Mouse (Mus musculus) c-Kit-negative CD71-positive TER-119-positive erythroid progenitor cells, embryonic 14.5 days (primary cell): ENCODE results near the gene Parp14.

Experiments
- DNase-seq: peaks from one replicate; pipeline ENCODE4 v3.0.0-alpha.2; 2013; ENCODE audit warnings: low read depth, low spot score

Gene Parp14

DNA sequence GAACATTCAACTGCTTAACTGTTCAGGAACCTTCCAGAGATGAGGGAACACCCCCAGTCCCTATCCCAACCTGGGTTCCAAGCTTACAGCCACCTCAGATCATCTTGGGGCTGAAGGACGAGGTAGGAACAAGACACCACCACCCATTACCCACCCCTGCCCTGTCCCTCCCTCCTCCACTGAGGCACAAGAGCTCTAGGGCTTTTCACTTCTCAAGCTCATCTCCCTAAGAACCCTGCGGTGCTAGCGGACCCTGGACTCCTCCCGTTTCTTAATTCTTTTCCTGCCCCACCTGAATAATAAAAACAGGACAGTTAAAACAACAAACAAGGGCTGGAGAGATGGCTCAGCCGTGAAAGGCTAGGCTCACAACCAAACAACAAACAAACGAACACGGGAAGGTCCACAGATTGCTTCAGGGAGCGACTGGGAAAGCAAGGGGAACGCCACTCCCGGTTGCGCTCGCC lies 730 bp downstream of the Parp14 start:
- no peak for DNase-seq

DNA sequence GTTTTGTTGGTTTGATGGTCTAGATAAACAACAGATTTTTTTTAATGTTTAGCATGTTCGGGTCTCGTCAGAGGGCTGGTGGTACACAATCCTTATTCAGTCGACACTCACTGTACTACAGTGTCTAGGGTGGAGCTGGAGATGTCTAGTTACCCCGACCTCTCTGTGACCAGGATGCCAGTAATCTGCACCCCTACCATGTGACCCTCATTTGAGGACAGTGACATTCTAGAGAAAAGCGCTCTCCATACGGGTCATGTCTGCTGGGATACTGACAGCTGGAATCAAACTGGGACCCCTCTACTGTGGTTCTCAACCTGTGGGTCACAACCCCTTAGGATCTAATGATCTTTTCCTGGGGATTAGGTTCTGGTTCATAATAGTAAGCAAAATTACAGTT lies 1.7 kb downstream of the Parp14 start:
- DNase-seq, result no peak

DNA sequence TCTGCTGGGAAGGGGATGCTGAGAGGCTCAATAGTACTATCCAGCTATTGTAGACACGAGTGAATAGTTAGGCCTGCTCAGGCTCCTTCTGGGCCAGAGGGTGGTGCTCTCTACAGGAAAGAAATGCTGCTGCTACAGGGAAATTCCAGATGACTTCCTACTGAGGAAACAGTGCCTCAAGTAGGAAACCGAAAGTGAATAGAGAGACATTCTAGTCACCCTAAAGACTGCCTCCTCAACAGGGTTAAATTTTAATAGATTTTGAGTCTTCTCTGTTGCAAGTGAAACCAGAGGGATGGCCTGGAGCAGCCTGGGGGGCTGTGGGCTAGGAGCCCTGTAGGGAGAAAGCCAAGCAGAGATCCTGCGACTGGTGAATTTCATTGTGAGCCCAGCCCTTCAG lies 2.2 kb downstream of the Parp14 start:
- DNase-seq, result no peak

DNA sequence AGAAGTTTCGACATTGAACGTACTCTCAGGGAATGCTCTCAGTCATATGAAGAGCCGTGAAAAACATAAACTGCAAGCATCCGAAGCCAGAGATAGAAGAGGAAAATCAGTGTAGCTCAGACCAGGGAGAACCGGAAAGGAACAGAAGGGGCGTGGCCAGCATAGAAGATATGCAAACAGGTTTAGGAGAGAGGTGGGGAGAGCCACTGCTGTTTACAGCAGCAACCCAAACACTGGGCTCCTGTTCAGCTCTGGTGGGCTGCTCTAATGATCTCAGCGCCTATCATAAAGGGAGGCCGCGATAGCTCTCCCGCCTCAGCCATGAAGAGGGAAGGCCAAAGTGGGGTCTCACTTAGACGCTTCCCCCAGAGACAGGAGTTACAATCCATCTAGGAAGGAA lies 3.6 kb downstream of the Parp14 start:
- DNase-seq, result no peak

DNA sequence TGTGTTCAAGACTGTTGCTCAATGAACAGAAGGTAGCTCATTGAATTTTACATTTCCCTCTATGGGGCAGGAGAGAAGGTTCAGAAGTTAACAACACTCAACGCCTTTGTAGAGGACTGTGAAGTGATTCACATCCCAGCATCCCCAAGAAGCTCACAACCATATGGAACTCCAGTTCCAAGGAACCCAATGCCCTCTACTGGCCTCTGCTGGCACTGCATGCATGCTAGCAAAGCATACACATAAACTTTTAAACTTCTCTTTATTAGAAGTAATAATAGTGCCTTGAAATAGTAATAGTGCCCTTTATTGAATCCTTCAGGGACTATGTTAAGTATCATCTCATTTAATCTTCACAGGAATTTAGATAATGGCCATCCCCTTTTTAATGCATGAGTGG lies 9.3 kb downstream of the Parp14 start:
- no peak for DNase-seq

DNA sequence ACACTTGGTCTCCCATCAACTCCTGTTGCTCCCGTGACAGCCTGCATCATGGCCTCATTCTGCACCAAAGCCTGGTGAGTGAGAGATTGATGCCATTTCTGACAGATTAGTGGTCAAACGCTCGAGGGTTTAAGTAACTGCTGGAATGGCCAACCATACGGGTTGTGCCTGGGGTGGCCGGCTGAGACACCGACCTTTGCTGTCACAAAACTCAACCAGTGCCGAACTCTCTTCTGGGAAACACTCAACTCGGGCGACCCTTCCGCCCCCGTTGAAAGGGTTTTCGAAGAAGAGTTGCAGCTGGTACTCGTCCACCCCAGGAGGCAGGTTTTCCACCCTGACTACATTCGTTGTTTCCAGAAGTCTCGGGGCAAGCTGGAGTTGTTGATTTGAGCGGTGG lies 11.1 kb downstream of the Parp14 start:
- no peak for DNase-seq

DNA sequence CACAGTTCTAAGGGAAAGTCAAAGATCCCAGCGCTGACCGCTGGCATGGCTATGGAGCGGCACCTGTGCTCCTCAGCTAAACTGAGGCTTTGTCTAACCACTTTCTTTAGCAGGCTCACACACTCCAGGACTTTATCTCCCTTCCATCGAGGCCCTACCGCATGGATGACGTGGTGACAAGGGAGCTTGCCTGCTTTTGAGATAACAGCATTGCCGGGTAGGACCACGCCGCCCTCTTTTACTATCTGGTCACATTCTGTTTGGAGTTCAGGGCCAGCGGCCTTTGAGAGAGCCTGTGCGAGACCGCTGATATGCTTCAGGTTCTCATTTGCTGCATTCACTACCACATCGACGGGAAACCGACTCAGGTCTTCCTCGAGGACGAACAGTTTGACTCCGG lies 14.6 kb downstream of the Parp14 start:
- no peak for DNase-seq

DNA sequence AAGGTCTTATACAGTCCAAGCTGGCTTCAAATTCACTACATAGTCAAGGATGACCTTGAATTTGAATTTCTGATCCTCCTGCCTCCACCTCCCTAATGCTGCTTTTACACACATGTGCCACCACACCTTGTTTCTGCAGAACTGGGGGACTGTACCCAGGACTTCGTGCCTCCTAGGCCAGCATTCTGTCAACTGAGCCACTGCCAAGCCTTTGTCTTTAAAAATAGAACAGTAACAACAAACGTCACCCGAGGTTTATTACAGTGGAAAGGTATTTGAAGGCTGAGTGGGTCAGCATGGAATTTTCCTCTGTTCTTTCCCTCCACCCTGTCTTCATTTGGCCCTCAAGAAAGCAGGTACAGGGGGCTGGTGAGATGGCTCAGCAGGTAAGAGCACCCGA lies 15.5 kb downstream of the Parp14 start:
- DNase-seq, result no peak

DNA sequence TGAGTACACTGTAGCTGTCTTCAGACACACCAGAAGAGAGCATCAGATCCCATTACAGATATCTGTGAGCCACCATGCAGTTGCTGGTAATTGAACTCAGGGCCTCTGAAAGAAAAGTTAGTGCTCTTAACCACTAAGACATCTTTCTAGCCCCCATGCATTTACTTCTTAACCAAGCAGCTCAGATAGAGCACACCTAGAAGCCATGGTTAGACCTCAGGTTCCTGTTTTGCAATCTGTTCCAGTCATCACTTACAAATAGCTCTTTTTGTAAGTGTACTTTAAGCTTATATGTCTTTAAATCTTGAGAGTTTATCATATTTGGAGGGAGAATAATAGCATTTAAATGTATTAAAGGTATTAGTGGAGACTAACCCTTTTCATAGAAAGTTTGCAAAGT lies 24.2 kb downstream of the Parp14 start:
- DNase-seq, result no peak

DNA sequence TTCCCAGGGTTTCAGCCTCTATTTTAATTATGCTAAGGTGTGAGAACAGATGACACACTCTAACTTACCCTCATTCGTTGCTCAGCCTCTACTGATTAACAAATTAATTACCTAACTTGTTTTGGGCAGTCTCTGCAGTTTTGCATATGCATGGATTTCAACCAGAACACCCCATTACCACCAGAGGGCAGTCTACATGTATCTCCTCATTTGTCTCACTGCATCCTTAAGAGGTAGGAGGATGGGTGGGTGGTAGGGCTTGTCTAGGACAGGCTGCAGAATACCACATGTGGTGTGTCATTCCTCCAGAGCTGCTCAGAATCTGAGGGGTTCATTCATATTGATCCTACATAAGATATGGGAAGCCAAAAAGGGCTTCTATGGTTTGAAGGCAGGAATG lies 31.7 kb downstream of the Parp14 start:
- peak; percentile 30 for DNase-seq

DNA sequence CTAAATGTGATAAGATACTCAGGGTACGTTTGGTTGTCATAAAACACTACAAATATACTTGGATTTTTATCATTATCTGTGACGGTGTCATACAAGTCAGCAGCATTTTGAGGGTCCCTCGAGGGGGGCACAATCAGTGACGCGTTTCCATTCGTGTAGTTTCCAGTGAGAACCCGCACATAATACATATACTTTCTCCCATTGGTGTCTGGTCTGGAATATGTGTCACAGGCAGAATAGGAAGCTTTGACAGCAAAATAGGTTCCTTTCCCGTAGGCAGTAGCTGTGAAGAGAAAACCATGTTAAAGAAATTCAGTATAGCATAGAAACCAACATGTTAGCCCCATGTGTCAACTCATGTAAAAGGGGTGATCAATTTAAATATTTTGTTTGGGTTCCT lies 36.7 kb downstream of the Parp14 start:
- DNase-seq, result no peak

DNA sequence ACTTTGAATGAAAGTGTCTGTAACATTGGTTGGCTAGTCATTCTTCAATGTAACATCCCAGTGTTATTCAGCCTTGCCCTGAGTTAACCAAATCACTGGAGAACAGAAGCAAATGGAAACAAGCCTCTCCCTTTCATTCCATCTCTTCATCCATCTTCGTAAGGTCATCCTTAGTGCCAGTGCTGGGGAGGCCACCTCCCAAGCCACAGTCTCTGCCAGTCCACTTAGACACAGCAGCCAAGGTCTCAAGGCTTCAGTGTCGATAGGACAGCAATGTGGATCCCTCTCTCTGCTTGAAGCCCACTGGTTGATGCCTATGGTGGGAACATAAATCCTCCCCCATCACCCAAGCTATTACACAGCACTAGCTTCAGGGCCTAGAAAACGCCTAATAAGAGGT lies 38.4 kb downstream of the Parp14 start:
- DNase-seq, result no peak

DNA sequence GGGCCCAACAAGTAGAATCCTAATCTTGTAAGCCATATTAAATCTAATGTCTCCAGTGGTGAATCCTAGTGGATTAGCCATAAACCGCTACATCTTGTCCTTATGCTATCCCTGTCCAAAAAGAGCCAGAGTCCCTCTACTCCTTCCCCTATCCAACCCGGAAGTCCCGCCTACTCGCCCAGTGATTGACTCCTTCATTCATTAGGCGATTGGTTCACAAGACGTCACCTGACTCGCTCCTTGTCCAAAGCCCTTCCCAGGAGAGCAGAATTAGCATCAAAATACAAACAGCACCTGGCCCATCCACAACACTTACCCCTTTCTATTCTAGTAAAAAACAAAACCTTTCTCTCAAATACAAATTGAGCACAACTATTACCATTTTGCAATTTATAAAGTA lies 41.3 kb downstream of the Parp14 start:
- DNase-seq, result no peak

DNA sequence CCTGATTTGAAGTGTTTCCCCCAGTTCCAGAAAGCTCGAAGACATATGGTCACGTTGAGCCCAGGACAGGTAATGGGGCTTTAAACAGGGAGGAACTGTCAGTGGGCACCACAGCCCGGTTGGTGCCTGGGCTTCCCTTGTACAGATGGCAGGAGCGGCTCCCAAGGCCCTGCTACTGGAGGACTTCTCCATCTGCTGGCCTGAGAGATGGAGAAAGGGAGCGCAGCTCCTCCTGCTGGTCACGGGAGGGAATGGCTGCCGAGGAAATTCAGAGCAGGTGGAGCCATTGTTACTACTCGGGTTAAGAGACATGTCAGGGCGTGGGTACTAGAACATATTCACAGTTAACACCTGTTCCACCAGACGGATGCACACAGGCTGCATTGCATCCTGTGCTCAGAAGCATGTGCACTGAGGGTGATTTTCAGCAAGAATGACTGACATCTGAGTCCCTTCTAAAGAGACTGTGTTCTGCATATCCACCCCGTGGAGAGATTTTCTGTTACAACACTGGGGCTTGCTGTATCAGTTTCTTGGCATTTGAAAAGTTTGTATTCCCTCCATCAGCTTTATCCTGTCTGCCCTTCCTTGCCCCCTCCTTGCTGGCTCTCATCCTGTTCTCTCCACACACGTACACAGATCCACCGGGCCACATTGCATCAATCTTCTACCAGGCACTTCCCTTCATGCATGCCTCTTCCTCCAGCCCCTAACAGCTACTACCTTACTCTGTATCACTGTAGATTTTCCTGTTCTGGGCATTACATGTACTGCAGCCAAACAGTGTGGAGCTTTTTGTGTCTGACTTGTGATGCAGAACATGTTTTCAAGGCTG lies 53.9 kb downstream of the Parp14 start:
- peak; percentile 64 for DNase-seq

DNA sequence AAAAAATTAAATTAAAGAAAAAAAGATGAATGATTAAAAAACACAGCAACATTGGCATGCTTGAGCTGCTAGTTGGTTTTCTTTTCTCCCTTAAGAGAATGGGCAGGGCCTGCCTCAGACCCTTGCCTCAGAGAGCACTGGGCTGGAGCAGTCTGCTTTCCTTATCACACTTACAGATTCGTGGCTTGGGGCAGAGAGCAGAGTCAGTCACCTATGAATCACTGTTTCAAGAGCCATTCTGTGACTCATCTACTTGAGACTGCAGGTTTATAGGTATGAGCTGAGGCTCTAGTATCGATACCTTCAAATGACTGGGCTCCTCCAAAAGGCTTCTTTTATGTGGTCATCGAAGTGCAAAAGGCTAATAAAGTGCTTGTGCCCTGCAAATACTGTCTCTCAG lies 58.2 kb downstream of the Parp14 start:
- DNase-seq, result no peak

DNA sequence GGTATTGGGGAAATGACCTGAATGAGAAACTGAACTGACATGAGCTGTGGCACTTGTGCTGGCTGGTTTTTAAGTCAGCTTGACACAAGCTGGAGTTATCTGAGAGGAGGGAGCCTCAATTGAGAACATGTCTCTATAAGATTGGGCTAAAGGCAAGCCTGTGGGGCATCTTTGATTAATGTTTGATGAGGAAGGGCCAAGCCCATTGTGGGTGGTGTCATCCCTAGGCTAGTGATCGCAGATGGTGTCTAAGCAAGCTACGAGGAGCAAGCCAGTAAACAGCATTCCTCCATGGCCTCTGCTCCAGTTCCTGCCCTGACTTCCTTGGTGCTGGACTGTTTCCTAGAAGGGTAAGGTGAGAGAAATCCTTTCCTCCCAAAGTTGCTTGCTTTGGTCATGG lies 62.5 kb downstream of the Parp14 start:
- DNase-seq, result peak; percentile 69

DNA sequence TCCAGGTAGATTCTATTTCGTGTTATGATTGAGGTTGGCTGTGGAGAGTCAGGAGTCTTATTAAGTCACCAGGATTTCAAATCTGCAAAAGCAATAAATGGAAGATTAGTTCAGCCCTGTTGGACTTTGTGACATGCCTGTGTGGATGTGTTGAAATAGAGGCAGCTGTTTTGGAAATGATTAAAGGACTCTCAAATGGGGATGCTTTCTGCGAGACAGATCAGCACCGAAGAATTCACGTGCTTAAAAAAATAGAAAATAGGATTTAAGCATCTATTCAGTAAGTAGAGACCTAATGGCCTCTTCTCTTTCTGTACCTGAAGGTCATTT lies 63.7 kb downstream of the Parp14 start:
- no peak for DNase-seq

DNA sequence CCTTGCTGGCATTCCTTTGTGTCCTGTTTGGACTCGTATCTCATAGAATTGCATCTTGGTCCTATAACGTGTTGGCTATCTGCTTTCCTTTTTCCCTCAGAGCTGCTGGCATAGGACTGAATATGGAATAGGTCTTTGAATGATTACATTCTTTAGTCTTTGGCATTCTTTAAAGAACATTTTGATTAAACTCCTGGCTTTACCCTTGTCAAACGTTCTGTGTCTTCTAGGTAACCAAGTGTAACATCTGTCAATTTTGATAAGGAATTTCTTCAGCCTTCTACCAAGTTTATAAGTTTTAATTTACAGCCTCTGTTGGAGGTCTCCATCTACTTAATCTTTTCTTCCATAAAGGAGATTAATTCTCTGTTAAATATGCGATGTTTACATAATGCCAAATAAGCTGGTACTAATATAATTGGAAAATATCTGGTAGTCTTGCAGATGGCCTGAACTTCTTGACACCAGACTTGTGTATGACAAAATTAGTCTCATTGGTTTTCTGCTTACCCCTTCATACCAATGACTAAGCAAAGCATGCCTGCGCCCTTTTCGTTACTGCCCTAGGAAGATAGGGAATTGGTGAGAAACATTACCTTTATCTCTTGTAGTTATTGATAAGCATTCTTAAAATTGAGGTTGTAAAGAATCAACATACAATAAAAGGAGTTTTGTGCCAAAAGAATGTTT lies 64.2 kb downstream of the Parp14 start:
- DNase-seq, result peak; percentile 79

DNA sequence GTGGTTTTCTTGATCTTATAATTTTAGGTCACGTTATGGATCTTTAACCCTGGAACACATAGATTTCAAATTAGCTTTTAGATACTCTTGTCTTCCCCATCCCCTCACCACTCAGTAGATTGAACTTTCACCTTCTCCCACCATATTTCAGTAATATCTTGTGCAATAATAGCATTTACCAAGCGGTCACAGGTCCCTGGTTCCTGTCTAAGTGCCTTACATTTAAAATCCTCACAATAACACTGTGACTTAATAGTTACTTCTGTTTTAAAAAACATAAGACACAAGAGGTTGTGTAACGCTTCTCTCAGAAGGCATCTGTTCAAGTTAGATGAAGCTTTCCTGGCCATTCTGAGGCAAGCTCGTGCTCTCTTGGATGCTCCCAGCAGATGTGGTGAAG lies 67.6 kb downstream of the Parp14 start:
- DNase-seq, result no peak

DNA sequence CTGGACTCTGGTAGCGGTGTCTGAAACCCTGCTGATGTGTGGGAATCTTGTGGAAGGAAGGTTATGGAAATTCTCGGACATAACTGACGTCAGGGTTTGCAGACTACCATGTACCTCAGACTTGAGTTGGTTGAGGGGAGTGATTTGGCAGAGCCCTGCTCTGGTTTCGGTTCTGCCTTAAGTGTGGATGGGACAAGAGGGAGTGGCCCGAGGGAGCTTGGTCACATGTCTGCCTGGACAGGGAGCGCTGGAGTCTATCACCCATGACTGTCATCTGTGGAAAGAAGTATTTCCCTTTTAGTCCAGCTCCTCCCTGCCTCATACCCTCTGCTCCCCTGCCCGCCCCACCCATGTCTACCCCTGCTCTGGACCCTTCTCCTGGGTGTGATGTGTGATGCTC lies 69.2 kb downstream of the Parp14 start:
- DNase-seq, result no peak

DNA sequence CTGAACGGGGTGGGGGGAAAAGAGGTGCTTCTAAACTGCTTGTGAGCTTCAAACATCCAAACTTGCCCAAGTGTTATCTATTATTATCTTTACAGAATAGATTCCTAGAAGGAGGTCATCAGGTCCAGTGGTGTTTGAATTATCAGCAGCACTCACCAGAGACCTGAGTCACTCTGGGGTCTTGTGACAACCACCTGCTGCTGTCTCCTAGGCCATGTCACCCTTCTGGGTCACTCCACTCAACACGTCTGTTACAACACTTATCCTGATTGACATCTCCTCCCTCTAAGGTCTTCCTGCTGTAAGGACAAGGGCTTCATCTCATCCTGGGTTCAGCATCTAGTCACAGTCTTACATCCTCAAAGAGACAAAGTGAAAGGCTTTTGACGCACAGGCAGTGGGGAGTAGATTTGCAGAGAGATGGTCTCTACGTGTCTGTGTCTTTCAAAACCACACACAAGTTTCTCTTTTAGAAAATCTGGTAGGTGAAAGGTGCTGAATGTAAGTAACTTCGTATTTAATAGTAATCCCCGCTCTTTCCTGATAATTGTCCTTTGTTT lies 79.3 kb downstream of the Parp14 start:
- DNase-seq, result no peak

DNA sequence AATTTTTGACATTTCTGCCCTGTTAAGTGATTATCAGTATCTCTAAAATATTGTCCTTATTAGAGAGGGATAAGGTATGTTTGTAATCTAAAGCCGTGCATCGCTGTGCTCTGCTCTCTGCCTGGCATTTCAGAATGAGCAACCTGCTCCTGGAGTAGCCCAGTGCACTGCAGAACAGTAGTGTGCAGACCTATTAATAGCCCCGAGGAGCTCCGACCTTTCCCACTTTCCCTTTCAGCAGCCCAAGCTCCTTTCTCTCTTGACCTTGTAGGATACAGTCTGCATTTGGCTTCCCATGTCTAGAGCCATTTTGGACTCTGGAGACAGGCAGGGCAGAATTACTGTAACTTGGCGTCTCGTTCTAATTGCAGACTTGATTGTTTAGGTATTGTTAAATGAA lies 83.0 kb downstream of the Parp14 start:
- no peak for DNase-seq

DNA sequence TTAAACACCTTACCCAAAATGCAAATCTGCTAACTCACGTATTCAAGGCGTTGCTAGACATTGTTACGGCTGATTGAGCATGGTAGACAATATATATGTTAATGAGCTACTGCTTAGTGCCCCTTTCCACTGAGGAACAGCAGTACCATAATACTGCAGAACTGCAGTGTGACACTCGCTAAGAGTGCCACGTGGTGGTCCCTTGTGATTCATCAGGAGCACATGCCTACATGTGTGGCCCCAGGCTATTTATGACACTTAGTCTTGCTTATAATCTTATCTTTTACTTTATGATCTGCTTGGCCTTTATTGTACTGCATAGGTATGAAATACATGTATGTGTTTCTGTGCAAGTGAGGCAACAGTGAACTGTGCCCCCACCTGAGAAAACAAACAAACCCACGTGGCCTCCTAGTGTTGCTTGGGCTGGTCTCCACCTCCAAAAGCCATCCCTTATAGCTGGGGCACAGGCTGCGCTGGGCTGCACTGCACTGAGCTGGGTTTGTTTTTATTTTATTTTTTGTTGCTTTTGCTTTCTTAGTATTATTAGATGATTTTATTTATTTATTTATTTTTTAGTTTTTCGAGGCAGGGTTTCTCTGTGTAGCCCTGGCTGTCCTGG lies 83.7 kb downstream of the Parp14 start:
- no peak for DNase-seq
